Mouse (Mus musculus) small intestine, adult 2 months (tissue): ENCODE data around the gene Acvr1b.

ENCODE experiments used
- CTCF ChIP-seq: fragments of 200-500 bp; IDR thresholded peaks from 2 replicates; pipeline ENCODE4 v1.5.1; 2012; ENCODE audit warnings: low read depth, mild to moderate bottlenecking, control low read depth, inconsistent platforms, low read length, moderate library complexity, mixed read lengths; ENCODE audit not compliant: insufficient replicate concordance, insufficient read length; ENCODE audit errors: extremely low read depth
- POLR2A ChIP-seq: fragments of 200-500 bp; IDR thresholded peaks from 2 replicates; pipeline ENCODE4 v1.6.1; 2012; ENCODE audit warnings: low read depth, mild to moderate bottlenecking, control low read depth, inconsistent platforms, low read length, moderate library complexity

- no peak for TF ChIP-seq CTCF
- no peak for TF ChIP-seq POLR2A
Measured at GRCm38 (mm10) chr15:101204781-101205180, 30.9 kb downstream of the Acvr1b start.
